Mouse (Mus musculus) CD4-positive, CD25-positive, alpha-beta regulatory T cell, adult 2 months (primary cell): ENCODE data around the gene Antxr2.

Source experiments
- DNase-seq: peaks from one replicate; pipeline ENCODE4 v3.0.0-alpha.2; 2012; ENCODE audit warnings: low read depth, low spot score

Antxr2 gene

DNA sequence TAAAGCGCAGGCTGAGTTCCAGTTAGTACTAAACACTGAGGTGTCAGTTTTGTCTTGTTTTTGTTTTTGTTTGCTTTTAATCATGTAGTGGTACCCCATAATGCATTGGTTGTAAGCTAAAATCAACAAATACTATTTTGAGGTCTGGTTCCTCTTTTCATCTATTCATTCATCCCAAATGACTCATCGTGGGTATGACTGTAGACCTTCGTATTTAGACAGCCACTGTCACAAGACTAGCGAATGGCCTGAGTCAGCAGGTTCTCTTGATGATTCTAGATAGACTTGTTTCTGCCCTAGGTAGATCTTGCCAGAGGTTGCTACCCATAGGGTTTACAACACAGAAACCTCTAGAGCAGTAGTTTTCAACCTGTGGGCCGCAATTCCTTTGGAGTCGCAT, 116.9 kb downstream of the Antxr2 start:
- DNase-seq, result peak; percentile 7

DNA sequence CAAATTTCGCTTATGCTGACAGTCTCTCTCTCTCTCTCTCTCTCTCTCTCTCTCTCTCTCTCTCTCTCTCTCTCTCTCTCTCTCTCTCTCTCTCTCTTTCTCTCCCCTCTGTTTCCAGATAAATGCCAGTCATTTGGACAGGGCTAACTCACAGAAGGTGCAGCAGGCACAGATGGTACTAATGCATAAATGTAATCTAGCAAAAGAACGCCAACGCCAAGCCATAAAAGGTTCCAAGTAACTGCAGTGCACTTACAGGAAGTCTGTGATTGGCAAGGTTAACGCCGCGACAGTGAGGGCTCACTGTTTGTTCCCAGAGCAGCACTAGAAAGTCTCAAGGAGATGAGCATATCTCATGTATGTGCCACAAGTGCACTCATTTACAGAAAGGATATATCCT, 123.4 kb downstream of the Antxr2 start:
- no peak for DNase-seq

DNA sequence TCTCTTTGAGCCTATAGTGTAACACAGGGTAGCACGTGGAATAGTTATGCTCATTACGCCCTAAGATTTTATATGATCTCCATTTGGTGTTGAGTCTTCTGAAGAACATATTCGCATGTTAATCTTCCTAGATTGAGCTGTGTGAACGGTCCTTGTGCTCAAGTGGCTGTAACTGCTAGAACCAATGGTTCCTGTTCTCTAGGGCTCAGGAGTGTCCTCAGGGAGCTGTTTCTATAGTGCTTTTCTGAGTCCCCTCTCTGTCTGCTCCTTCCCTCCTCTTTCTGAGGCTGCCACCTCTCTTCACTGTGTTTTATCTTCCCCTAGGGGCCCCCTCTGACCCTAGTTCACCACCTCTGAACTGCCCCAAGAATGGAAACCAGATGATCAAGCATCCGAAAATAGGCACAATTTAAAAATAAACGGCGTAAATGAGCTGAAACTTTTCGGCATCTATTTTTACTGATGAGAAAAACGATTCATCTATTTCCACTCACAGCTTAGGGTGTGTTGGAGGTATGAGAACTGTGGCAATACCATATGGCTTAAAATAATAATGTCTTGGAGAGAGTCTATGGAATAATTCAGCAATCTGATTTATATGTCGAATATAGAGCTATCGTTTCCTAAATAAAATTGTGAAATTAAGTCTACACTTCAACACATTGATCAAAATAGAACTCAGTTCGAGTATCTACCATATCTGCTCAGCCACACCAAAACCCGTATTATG, 124.1 kb downstream of the Antxr2 start:
- DNase-seq, result no peak

DNA sequence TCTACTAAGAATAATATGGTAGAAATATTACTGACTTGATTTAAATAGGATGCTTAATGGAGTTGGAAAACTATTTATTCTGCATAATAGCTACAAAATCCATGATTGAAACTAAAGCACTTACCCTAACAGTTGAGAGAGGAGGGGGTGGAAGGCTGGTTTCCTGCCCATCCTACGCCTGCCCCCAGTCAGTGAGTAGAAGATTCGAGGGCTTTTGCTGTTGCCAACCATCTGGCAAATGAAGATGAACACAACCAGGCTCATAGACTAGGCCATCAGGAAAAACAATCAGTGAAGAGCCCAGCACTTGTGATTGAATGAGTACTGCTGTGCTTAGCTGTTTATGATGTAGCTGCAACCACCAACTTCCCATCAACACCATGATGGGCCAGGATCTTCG, 125.0 kb downstream of the Antxr2 start:
- DNase-seq, result no peak

DNA sequence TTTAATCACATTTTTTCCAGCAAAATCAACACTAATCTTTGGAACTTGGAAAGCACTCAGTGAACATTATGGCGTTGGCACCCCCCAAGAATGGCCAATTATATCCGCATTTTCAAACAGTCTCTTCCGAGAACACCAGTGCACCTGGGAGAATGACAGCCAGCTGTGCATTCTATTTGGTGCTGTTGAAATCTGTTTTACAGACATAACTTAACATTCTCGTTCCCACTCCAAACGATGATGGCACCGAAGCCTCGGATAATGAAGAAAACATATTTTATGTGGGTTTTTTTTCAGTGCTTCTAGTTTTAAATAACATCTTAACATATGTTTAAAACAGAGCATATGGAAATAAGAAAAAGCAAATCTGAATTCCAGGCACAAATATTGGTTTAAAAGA, 129.7 kb downstream of the Antxr2 start:
- DNase-seq, result no peak

DNA sequence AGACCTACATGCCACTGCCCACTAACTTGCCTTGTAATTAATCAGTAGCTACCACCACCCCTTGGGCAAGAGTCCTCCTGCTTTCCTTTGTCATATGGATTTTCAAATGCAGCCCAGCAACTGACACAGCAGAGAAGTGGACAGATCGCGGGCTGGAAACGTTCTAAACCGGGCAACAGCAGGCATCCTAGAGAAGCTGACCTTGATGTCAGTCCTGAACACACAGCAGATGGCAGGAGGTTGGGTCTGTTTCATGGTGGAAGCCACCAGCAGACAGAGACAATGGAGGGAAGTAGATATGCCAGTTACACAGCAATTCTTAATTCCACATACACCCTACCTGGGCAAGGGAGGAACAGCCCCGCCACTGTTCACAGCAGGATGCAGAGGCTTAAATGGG, 131.5 kb downstream of the Antxr2 start:
- no peak for DNase-seq

DNA sequence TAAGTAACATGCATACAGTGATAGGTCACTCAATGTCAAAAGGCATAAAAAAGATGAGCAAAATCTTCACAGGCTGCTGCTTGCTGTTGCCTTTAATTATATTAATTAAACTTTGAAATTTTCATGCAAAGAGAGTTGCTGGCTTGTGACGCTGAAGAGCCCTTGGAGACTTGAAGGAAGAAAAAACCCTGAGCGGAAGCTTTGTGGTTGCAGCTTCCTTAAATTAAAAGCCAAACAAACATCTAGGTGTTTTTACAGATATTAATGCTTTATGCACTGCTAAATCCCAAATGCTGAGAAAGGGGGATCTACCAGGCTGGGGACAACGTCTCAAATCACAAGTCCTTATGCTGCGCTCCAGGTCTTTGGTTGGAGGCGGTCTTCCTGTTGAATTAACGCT, 145.4 kb downstream of the Antxr2 start:
- DNase-seq, result no peak

DNA sequence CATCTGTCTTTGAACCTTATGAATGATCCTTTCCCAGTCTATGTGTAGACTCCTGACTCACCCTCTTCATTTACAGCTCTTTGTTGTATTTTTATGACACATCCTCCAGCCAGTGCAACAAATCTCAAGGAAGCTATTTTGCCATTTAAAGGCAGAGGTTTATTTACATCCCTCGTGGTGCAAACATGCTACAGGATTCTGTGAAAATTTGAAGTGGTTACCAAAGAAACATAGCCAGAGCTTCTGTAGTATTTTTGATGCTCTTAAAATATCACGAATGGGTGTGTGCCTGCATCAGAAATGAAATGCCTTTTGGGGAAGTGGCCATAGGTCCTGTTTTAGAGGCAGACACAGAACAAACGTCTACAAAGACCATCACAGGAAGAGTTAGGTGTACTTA, 146.7 kb downstream of the Antxr2 start:
- DNase-seq, result no peak

DNA sequence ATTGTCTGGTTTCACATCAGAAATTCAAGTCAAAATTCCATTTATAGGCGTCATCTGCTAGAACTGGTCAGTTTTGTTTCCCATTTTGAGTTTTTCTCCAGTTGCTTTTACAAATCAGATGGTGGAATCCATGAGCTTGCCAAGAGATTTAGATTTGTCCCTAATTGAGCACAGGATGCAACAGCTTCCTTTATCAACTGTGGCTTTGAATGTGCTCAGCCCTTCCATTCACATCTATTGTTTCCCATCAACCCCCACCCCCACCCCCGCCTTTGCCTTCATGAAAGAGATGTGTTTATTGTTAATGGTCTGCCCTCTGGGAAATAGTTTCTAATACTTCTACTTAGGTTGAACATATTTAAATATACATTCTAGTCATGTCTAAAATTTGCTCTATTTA, 149.4 kb downstream of the Antxr2 start:
- DNase-seq, result no peak

DNA sequence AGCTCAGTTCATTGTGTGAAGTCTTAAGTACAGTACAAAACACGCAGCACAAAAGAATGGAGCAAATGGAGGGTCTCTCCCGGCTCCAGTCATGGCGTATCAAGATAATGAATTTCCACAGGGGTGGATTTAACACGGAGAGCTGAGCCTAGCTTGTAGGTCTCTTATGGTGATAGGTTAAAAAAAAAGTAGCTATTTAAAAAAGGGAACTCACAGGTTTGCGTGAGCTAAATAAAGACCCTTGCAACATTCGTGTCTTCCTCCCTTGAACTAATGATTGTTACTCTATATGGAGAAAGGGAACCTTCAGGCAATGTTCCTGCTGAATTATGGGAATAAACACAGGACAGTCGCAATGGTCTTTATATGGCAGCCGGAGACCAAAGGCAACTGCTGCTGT, 150.7 kb downstream of the Antxr2 start:
- DNase-seq, result no peak

DNA sequence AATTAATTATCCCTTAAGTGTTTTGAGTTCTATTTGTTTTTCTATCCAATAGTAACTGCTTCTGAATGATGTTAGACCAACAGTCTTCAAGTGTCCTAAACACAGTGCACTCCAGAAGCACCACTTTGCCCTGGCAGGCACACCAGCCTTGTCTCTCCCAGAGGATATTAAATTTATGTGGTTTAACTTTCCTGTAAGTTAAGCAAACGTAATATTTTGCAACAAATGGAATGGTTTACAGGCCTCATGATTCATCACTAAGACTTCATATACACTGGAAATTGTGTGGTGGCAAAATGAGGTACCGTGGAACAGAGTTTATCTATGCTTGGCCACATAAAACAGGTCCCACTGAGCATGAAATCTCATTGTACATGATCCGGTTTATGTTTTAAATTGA, 152.0 kb downstream of the Antxr2 start:
- DNase-seq, result no peak

DNA sequence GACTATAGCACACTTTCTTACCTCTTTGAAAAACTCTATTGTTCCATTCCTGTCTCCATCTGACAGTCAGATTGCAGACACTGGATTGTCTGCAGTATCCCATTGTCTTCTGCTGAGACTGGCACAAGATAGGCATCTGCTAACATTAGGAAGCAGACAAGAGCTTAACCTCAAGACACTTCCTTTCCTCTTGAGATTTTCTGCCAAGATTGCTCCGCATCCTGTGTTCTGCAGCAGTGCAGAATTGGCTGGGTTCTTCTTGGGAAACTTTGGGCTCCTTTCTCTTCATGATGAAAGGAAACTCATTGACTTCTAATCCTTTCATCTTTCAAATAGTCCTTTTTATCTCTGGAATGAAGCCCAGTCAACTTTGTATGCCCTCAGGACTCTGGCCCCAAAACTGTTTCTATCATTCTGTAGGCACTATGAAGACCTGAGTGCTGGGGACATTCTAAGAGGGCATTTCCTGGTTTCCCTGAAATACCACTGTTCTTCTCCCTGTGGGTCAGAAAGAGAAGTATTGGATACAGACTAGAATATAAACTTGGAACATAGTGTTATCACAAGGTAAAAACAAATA, 152.5 kb downstream of the Antxr2 start:
- no peak for DNase-seq

DNA sequence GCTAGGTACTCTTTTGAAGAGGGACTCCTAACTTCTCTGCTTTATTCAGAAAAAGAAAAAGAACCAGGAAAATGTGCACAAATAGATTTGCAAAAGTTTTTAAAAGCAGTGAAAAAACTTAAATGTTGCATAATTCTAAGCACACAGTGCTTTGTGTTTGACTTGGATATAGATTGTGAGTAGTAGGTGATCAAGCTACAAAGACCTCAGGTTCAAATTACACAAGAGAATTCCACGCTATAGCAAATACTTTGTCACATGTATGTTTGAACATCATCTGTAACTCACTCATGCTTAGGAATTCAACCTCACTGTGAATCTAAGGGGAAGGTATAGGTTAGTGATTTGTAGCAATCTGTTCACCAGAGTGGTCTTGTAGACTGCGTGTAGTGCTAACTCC, 153.9 kb downstream of the Antxr2 start:
- no peak for DNase-seq

DNA sequence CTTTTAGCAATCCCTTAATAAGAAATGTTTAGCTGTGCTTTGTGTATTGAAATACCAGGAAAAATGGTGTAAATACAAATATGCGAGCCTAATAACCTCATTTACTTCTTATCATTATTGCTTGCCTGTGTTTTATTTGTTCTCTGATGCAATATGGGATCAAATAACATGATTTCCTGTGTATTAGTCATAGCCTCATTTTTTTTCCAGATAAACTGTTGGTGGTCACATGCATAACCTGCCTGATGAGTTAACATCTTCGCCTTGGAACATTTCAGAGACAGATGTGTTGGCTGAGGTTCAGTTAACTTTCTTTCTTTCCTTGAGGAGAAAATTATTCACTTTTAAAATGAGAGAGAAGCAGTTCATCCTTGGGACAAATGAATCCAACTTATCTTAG, 162.9 kb downstream of the Antxr2 start:
- DNase-seq, result no peak

DNA sequence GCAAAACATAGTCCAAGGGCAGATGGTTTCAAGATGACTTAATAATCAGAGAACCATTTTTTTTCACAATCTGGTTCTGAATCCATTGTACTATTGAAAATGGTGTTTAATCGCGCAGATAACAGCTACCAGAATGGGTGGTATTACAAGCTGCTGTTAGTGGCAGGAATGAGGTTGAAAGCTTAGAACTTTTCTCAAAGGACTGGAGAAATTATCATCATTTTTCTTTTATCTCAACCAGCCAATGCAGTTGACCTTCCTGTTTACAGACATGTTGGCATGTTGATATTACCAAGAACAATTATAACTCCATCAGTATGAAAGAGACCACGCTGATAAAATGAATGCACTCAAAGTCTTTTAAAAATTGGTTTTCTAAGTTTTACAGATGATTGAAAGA, 163.9 kb downstream of the Antxr2 start:
- DNase-seq, result no peak

DNA sequence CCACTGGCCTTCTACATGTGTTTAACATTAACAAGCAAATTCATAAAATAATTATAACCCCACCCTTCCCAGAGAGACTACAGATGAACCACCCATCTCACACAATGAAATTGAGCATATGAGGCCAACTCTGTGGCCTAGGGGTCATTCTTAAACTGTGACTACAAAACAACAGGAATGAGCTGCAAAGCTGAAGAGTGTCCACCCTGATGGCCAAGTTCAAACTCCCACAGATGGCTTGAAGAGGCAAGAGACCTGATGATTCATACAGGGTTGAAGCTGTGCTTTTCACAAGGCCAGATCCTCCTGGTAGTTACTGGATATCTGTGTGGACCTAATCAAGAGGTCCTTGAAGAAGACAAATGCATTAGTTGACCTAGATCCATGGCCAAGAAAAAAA, 173.7 kb downstream of the Antxr2 start:
- DNase-seq, result no peak

DNA sequence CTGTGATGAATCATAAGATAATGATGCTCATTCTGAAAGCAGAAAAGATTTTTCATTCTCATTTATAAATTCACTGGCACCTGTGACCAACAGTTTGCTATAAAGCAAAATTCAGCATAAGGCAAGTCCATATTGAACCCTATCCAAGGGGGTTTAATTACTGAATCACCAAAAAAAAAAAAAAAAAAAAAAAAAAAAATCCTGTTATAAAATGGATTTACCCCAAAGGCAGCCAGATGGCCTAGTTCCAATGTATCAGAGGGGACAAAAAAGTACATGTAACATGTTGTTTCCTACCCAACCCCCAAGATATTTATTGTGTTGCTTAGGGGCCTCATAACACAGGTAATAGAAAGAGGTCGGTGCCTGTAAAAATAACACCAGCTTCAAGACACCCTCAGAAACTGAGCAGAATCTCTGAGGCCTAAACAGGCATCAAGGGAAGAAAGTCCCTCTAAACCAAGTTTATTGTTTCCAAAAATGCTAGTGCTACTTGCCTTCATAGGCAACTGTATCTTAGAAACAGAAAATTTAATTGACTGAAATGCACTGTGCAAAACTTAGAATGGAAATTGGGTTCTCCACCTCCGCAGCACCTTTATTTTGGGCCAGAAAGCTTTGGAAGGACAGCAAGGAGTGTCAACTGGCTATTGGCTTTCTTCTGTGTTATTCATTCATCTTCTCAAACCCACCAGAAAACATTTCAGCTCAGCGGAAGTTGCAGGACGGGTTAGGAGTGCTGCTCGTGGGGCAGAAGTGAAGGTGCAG, 178.7 kb downstream of the Antxr2 start:
- DNase-seq, result no peak

DNA sequence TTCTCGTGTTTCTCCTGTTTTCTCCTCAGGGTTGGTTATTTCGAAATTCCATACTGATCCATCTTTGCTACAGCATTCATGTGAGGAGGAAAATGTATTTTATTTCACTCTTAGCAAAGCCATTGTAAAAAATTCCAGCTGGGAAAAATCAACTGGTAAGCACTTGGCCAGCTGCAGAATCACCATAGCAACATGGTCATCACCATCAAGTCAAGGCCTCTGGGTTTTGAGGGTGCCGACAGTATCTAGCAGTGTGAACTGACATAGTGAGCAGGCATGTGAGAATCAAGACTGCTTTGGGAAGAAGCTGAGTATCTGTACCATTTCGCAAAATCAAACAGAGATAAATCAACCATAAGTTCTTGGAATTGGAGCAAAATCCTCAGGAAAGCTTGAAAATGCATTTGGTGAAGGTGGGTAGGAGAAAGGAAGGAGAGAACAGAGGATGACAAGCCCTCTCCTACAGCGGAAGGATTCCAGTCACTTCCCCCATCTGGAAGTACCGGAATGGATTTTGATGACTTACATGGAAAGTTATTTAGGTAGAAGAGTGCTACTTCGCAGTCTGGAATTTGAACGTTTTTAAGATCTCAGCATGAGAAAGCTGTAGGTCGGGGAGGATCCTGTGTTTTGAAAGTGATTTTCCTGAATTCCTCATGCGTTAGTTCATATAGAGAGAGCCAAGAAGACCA, 183.5 kb downstream of the Antxr2 start:
- no peak for DNase-seq

DNA sequence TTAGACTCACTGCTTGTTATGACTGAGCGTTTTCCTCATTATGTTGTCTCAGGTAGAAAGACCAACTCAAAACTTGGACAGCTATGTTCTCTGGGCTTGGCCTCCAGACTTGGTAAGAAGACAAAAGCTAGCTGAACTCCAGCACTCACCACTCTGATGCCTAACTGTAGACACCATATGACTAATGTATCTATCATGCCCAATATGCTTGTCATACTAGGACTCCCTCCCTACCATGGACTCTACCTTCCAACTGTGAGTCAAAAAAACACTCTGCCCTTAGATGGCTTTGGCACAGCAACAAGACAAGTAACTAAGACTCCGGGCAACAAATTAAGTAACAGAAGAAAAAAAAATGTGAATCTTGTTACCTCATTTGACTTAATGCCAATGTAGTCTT, 184.3 kb downstream of the Antxr2 start:
- no peak for DNase-seq

DNA sequence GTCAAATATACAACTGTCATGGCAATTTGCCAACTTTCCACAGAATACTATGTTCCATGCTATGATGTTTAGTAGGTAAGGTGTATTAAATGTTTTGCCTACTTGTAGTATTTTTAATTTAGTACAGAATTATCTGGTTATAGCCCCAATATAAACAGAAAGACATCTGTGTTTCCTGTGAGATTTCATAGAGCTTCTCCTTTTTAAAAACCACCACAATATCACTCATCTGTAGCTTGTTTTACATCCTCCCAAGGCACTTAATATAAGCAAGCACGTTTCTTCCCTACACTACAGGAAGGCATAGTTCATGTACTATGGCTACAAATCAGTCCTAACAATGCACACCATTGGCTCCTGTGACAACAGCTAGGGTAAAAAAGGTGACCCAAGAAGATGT, 188.8 kb downstream of the Antxr2 start:
- DNase-seq, result no peak

DNA sequence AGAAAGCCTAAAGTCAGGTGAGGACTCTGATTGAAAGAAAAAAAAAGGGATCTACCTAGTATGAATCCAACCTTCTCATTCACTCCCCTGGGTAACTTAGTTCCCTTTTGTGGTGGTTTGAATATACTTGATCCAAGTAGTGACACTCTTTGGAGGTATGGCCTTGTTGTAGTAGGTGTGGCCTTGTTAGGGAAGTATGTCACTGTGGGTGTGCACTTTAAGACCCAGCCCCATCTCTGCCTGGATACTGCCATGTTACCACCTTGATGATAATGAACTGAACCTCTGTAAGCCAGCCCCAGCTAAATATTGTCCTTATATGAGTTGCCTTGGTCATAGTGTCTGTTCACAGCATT, 190.9 kb downstream of the Antxr2 start:
- no peak for DNase-seq

DNA sequence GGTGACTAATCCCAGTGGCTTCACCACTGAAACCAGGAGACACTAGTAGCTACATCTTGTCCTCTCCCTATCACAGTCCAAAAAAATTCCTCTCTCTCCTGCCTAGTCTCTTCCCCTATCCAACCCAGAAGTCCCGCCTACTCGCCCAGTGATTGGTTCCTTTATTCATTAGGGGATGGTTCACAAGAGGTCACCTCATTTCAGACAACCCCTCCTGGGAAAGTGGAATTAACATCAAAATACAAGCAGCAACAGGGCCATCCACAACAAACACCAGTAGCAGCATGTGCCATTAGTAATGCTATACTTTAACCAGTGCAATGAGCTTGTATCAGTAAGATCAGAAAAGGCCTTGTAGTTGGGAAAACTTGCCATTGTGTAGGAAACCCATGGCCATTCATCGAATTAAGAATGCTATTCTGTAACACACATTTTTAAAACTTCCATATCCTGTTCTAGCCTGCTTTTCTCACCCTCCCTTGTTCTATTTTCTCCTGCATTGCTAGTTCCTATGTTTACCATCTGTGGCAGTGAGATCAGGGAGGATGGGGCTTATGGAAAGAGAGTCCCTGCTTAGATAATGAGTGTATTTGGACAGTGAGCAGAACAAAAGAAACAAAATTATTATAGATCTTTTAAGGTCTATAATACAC, 191.4 kb downstream of the Antxr2 start:
- DNase-seq, result no peak
